Mouse (Mus musculus): ENCODE measurements around the gene Vmn1r204. TPM values are rescaled to one million over a fixed set of nuclear protein-coding genes. Genes with fewer than 3 reads are reported as not detected.
"Not testable (repeated sequence)": the region's sequence is repeated elsewhere in the genome, so short reads cannot be mapped to it uniquely, and the experiment has no call there.

Gene Vmn1r204
- polyA plus RNA-seq (2014; fragmentation: Nextera tagmentation; extraction: Ambion mirVana), result not detected in 2 replicates

GRCm38 (mm10) chr13:22552898-22553297, at the start of gene Vmn1r204:
Gene Vmn1r204 (plus strand): TSS chr13:22553198.
- ATAC-seq (ENCODE audit: insufficient number of reproducible peaks, low FRiP score, low TSS enrichment, low read depth); DNase-seq (ENCODE audit: low spot score); H3K4me2 ChIP-seq (ENCODE audit: low read depth, severe bottlenecking); H3K27me3 ChIP-seq (ENCODE audit: control insufficient read depth, insufficient read depth, low read length); H3K9ac ChIP-seq (ENCODE audit: low read length); H3K4me3 ChIP-seq (ENCODE audit: low read depth, low read length); H3K4me1 ChIP-seq (ENCODE audit: control insufficient read depth, insufficient read depth, low read length); H3K27ac ChIP-seq (replicated peaks; ENCODE audit: low read depth, low read length); H3K36me3 ChIP-seq (ENCODE audit: control insufficient read depth, insufficient read depth, low read length); H3K9me3 ChIP-seq (ENCODE audit: control insufficient read depth, low read length): not testable (repeated sequence)
- 71% methylated on average over 1 of the region's 1 CpGs for WGBS

GRCm38 (mm10) chr13:22505281-22505680, 47.7 kb upstream of the Vmn1r204 start, which contains the start of gene Vmn1r202:
Gene Vmn1r202 (minus strand): TSS chr13:22505381.
- no peaks in the 10 kb centered on the region for H3K9me3 ChIP-seq (ENCODE audit: control insufficient read depth, low read length)
- no peaks in the 10 kb centered on the region for H3K27me3 ChIP-seq (ENCODE audit: control insufficient read depth, insufficient read depth, low read length)
- ATAC-seq (ENCODE audit: insufficient number of reproducible peaks, low FRiP score, low TSS enrichment, low read depth) (no peak), DNase-seq (ENCODE audit: low spot score) (no peak)
- no peak within 1 kb of the TSS for H3K4me3 ChIP-seq (ENCODE audit: low read depth, low read length)
- no peak within 1 kb of the TSS for H3K27ac ChIP-seq (replicated peaks; ENCODE audit: low read depth, low read length)
- no peaks in the 10 kb centered on the region for H3K36me3 ChIP-seq (ENCODE audit: control insufficient read depth, insufficient read depth, low read length)
- H3K9ac ChIP-seq (ENCODE audit: low read length), result no peak within 1 kb of the TSS
- no peaks in the 10 kb centered on the region for H3K4me1 ChIP-seq (ENCODE audit: control insufficient read depth, insufficient read depth, low read length)
- no peak within 1 kb of the TSS for H3K4me2 ChIP-seq (ENCODE audit: low read depth, severe bottlenecking)

GRCm38 (mm10) chr13:22517814-22518213, 35.2 kb upstream of the Vmn1r204 start, which contains the start of gene Vmn1r203:
Gene Vmn1r203 (plus strand): TSS chr13:22518114.
- H3K36me3 ChIP-seq (ENCODE audit: control insufficient read depth, insufficient read depth, low read length), result no peaks in the 10 kb centered on the region
- H3K27ac ChIP-seq (replicated peaks; ENCODE audit: low read depth, low read length), result no peak within 1 kb of the TSS
- DNase-seq (ENCODE audit: low spot score) (no peak), ATAC-seq (ENCODE audit: insufficient number of reproducible peaks, low FRiP score, low TSS enrichment, low read depth) (no peak)
- H3K9ac ChIP-seq (ENCODE audit: low read length), result no peak within 1 kb of the TSS
- no peak within 1 kb of the TSS for H3K4me3 ChIP-seq (ENCODE audit: low read depth, low read length)
- no peak within 1 kb of the TSS for H3K4me2 ChIP-seq (ENCODE audit: low read depth, severe bottlenecking)
- H3K27me3 ChIP-seq (ENCODE audit: control insufficient read depth, insufficient read depth, low read length), result no peaks in the 10 kb centered on the region
- no peaks in the 10 kb centered on the region for H3K9me3 ChIP-seq (ENCODE audit: control insufficient read depth, low read length)
- H3K4me1 ChIP-seq (ENCODE audit: control insufficient read depth, insufficient read depth, low read length), result no peaks in the 10 kb centered on the region

- H3K9ac ChIP-seq (ENCODE audit: low read length); H3K27ac ChIP-seq (replicated peaks; ENCODE audit: low read depth, low read length); H3K4me3 ChIP-seq (ENCODE audit: low read depth, low read length); DNase-seq (ENCODE audit: low spot score); H3K36me3 ChIP-seq (ENCODE audit: control insufficient read depth, insufficient read depth, low read length); H3K4me1 ChIP-seq (ENCODE audit: control insufficient read depth, insufficient read depth, low read length); ATAC-seq (ENCODE audit: insufficient number of reproducible peaks, low FRiP score, low TSS enrichment, low read depth); H3K9me3 ChIP-seq (ENCODE audit: control insufficient read depth, low read length); H3K4me2 ChIP-seq (ENCODE audit: low read depth, severe bottlenecking); H3K27me3 ChIP-seq (ENCODE audit: control insufficient read depth, insufficient read depth, low read length): not testable (repeated sequence)
- WGBS, result 83% methylated on average over 3 of the region's 3 CpGs
Measured at GRCm38 (mm10) chr13:22574911-22575310, 21.9 kb downstream of the Vmn1r204 start.

GRCm38 (mm10) chr13:22583336-22583735, 30.3 kb downstream of the Vmn1r204 start:
- not testable (repeated sequence) for ATAC-seq (ENCODE audit: insufficient number of reproducible peaks, low FRiP score, low TSS enrichment, low read depth); H3K4me3 ChIP-seq (ENCODE audit: low read depth, low read length); H3K9me3 ChIP-seq (ENCODE audit: control insufficient read depth, low read length); DNase-seq (ENCODE audit: low spot score); H3K27me3 ChIP-seq (ENCODE audit: control insufficient read depth, insufficient read depth, low read length); H3K4me2 ChIP-seq (ENCODE audit: low read depth, severe bottlenecking); H3K27ac ChIP-seq (replicated peaks; ENCODE audit: low read depth, low read length); H3K4me1 ChIP-seq (ENCODE audit: control insufficient read depth, insufficient read depth, low read length); H3K36me3 ChIP-seq (ENCODE audit: control insufficient read depth, insufficient read depth, low read length); H3K9ac ChIP-seq (ENCODE audit: low read length)
- WGBS, result 80% methylated on average over 14 of the region's 14 CpGs

- H3K27me3 ChIP-seq (ENCODE audit: control insufficient read depth, insufficient read depth, low read length), result no peaks in the 10 kb centered on the region
- H3K4me1 ChIP-seq (ENCODE audit: control insufficient read depth, insufficient read depth, low read length), result no peaks in the 10 kb centered on the region
- WGBS, result 90% methylated on average over 3 of the region's 3 CpGs
- ATAC-seq (ENCODE audit: insufficient number of reproducible peaks, low FRiP score, low TSS enrichment, low read depth) (no peak), DNase-seq (ENCODE audit: low spot score) (no peak)
- no peak within 1 kb of the TSS for H3K4me2 ChIP-seq (ENCODE audit: low read depth, severe bottlenecking)
- H3K9ac ChIP-seq (ENCODE audit: low read length), result no peak within 1 kb of the TSS
- H3K9me3 ChIP-seq (ENCODE audit: control insufficient read depth, low read length), result no peaks in the 10 kb centered on the region
- H3K36me3 ChIP-seq (ENCODE audit: control insufficient read depth, insufficient read depth, low read length), result no peaks in the 10 kb centered on the region
- no peak within 1 kb of the TSS for H3K27ac ChIP-seq (replicated peaks; ENCODE audit: low read depth, low read length)
- H3K4me3 ChIP-seq (ENCODE audit: low read depth, low read length), result no peak within 1 kb of the TSS
Measured at GRCm38 (mm10) chr13:22592900-22593299, 39.9 kb downstream of the Vmn1r204 start, which contains the start of gene Vmn1r205. Gene Vmn1r205 (minus strand): TSS chr13:22593000.

Other genes starting within 250 kb of the Vmn1r204 start
- gene Vmn1r197, start 228.6 kb upstream of the Vmn1r204 start, polyA plus RNA-seq (2014; fragmentation: Nextera tagmentation; extraction: Ambion mirVana), result not detected in 2 replicates
- gene Vmn1r198, start 202.8 kb upstream of the Vmn1r204 start, polyA plus RNA-seq (2014; fragmentation: Nextera tagmentation; extraction: Ambion mirVana), result not detected in 2 replicates
- not detected in 2 replicates for gene Vmn1r199, start 173.4 kb upstream of the Vmn1r204 start, polyA plus RNA-seq (2014; fragmentation: Nextera tagmentation; extraction: Ambion mirVana)
- gene Vmn1r200, start 162.8 kb upstream of the Vmn1r204 start, polyA plus RNA-seq (2014; fragmentation: Nextera tagmentation; extraction: Ambion mirVana), result not detected in 2 replicates
- gene Vmn1r201, start 81.3 kb upstream of the Vmn1r204 start, polyA plus RNA-seq (2014; fragmentation: Nextera tagmentation; extraction: Ambion mirVana), result not detected in 2 replicates
- gene Vmn1r202, start 47.8 kb upstream of the Vmn1r204 start, polyA plus RNA-seq (2014; fragmentation: Nextera tagmentation; extraction: Ambion mirVana), result not detected in 2 replicates
- not detected in 2 replicates for gene Vmn1r203, start 35.1 kb upstream of the Vmn1r204 start, polyA plus RNA-seq (2014; fragmentation: Nextera tagmentation; extraction: Ambion mirVana)
- gene Vmn1r205, start 39.8 kb downstream of the Vmn1r204 start, polyA plus RNA-seq (2014; fragmentation: Nextera tagmentation; extraction: Ambion mirVana), result not detected in 2 replicates
- not detected in 2 replicates for gene Vmn1r206, start 71.1 kb downstream of the Vmn1r204 start, polyA plus RNA-seq (2014; fragmentation: Nextera tagmentation; extraction: Ambion mirVana)
- gene Vmn1r207-ps, start 176.4 kb downstream of the Vmn1r204 start, polyA plus RNA-seq (2014; fragmentation: Nextera tagmentation; extraction: Ambion mirVana), result not detected in 2 replicates
- not detected in 2 replicates for gene Vmn1r208, start 224.2 kb downstream of the Vmn1r204 start, polyA plus RNA-seq (2014; fragmentation: Nextera tagmentation; extraction: Ambion mirVana)